Mouse (Mus musculus) E14TG2a.4 (cell line): ENCODE measurements around the gene Ncoa3.

Source experiments
- CTCF ChIP-seq: conservative IDR thresholded peaks from 2 replicates; pipeline ENCODE4 v1.5.1; 2014; ENCODE audit warnings: low read length
- NANOG ChIP-seq: IDR thresholded peaks from 2 replicates; pipeline ENCODE4 v1.6.1; 2014; ENCODE audit warnings: borderline replicate concordance, low read length, mixed read lengths
- POU5F1 ChIP-seq: IDR thresholded peaks from 2 replicates; pipeline ENCODE4 v1.6.1; 2014; ENCODE audit warnings: low read length, borderline replicate concordance

GRCm38 (mm10) chr2:166025943-166026342 is 33.5 kb downstream of the Ncoa3 start:
- TF ChIP-seq CTCF (no peak), POU5F1 (no peak), NANOG (no peak)
